Mouse (Mus musculus): ENCODE results near the gene Mcts1. TPM values are rescaled to one million over a fixed set of nuclear protein-coding genes. Genes with fewer than 3 reads are reported as not detected.

Gene Mcts1
- polyA plus RNA-seq, 1 experiment from 2014 or later, result 96.1 TPM

GRCm38 (mm10) chrX:38593180-38593889, 7.0 kb upstream of the Mcts1 start:
- ATAC-seq (ENCODE audit: insufficient number of reproducible peaks, insufficient read depth, low FRiP score, low TSS enrichment, low read depth), result no peak
- no peaks in the 10 kb centered on the region for H3K9me3 ChIP-seq
- WGBS, result 52% methylated on average over 5 of the region's 5 CpGs
- H3K9ac ChIP-seq, result no peak overlapping the region
- no peak overlapping the region for H3K4me2 ChIP-seq
- no peak overlapping the region for H3K4me3 ChIP-seq
- H3K27ac ChIP-seq, result peak overlapping the region; percentile 4; the same call in 1 of the 2 replicates
- H3K27me3 ChIP-seq, result no peaks in the 10 kb centered on the region
- H3K4me1 ChIP-seq, result no peaks in the 10 kb centered on the region
- no peaks in the 10 kb centered on the region for H3K36me3 ChIP-seq

DNA sequence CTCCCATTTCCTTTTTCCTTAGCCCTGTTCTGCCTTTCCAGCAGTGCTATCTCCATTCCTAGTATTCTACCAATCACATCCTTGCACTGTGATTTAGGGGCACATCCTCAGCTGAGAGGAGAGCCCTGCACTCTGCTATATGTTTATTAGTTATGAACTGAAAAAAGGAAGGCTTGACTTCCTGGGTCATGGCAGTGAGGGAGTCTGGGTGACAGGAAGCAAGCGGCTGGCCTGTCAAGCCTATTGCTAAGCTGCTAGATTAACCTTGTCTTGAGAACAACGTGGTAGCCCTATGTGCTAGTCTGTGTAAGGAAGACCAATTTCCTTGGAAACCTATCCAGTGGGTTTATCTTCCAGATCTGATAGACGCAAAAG, 604 bp downstream of the Mcts1 start:
- no peaks in the 10 kb centered on the region for H3K9me3 ChIP-seq
- no peaks in the 10 kb centered on the region for H3K36me3 ChIP-seq
- ATAC-seq (ENCODE audit: insufficient number of reproducible peaks, insufficient read depth, low FRiP score, low TSS enrichment, low read depth), result no peak

GRCm38 (mm10) chrX:38634801-38635637, 34.6 kb downstream of the Mcts1 start, which contains the start of gene C1galt1c1:
Gene C1galt1c1, minus strand, starts transcription at chrX:38635087.
- no peaks in the 10 kb centered on the region for H3K27me3 ChIP-seq
- H3K4me2 ChIP-seq, result peak within 1 kb of the TSS; percentile 53
- peak within 1 kb of the TSS; percentile 86 for H3K27ac ChIP-seq
- peak; percentile 99 for ATAC-seq (ENCODE audit: insufficient number of reproducible peaks, insufficient read depth, low FRiP score, low TSS enrichment, low read depth)
- H3K9ac ChIP-seq, result peak within 1 kb of the TSS; percentile 74
- 24% methylated on average over 42 of the region's 43 CpGs for WGBS
- peak within 1 kb of the TSS; percentile 54 for H3K4me3 ChIP-seq
- no peaks in the 10 kb centered on the region; the same call in 1 of the 2 replicates for H3K4me1 ChIP-seq
- H3K36me3 ChIP-seq, result no peaks in the 10 kb centered on the region
- H3K9me3 ChIP-seq, result no peaks in the 10 kb centered on the region

More for the DNA sequence above, 604 bp downstream of the Mcts1 start:
- WGBS, result 17% methylated on average over 3 of the region's 3 CpGs
- no peaks in the 10 kb centered on the region for H3K27me3 ChIP-seq
- H3K4me2 ChIP-seq, result peak overlapping the region; percentile 62
- no peaks in the 10 kb centered on the region for H3K4me1 ChIP-seq
- peak overlapping the region; percentile 52 for H3K4me3 ChIP-seq
- H3K9ac ChIP-seq, result peak overlapping the region; percentile 69
- peak overlapping the region; percentile 87 for H3K27ac ChIP-seq

DNA sequence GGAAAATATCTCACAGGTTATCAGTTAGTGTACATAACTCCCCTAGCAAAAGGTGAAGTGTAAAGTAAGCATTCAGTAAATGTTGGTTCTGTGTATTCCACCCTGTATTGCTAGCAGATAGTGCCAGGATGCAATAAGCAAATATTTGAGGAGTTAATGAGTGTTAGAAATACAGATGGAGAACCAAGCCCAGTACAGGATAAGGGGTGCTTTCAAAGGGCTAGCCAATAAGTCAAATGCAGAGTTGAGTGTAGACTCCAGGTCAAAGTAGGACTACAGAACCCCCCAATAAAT, 35.2 kb downstream of the Mcts1 start:
- H3K4me3 ChIP-seq, result peak overlapping the region; percentile 37
- no peaks in the 10 kb centered on the region for H3K36me3 ChIP-seq
- no peaks in the 10 kb centered on the region for H3K27me3 ChIP-seq
- H3K27ac ChIP-seq, result peak overlapping the region; percentile 7; the same call in 1 of the 2 replicates
- no peaks in the 10 kb centered on the region; the same call in 1 of the 2 replicates for H3K4me1 ChIP-seq
- H3K9ac ChIP-seq, result no peak overlapping the region
- no peak for ATAC-seq (ENCODE audit: insufficient number of reproducible peaks, insufficient read depth, low FRiP score, low TSS enrichment, low read depth)
- no peaks in the 10 kb centered on the region for H3K9me3 ChIP-seq
- peak overlapping the region; percentile 52 for H3K4me2 ChIP-seq

- no peak for ATAC-seq (ENCODE audit: insufficient number of reproducible peaks, insufficient read depth, low FRiP score, low TSS enrichment, low read depth)
- no peak overlapping the region for H3K27ac ChIP-seq
These were observed 41.1 kb downstream of the Mcts1 start for GRCm38 (mm10) chrX:38641435-38641834.

DNA sequence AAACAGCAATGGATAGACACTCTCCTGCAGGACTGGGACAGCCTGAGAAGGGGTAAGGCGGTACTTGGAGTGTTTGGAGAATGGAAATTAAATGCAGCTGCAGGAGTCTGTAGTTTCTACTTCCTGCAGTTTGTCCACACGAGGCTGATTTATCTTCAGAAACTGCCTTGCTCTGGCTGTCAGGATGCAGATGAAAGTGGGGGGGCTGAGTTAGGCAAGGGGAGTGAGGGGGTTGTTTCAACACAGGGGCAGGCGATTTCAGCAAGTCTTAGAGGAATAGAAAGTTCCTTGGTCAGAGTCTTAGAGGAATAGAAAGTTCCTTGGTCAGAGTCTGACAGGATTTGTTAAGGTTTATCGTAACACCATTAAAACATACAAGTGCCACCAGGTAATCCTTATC, 41.8 kb downstream of the Mcts1 start:
- H3K9ac ChIP-seq, result no peak overlapping the region
- H3K27me3 ChIP-seq, result no peaks in the 10 kb centered on the region
- no peaks in the 10 kb centered on the region for H3K36me3 ChIP-seq
- WGBS, result 47% methylated on average over 4 of the region's 4 CpGs
- H3K4me2 ChIP-seq, result no peak overlapping the region
- H3K4me1 ChIP-seq, result no peaks in the 10 kb centered on the region
- H3K27ac ChIP-seq, result no peak overlapping the region
- H3K4me3 ChIP-seq, result no peak overlapping the region
- no peak for ATAC-seq (ENCODE audit: insufficient number of reproducible peaks, insufficient read depth, low FRiP score, low TSS enrichment, low read depth)
- no peaks in the 10 kb centered on the region for H3K9me3 ChIP-seq

More at GRCm38 (mm10) chrX:38641435-38641834, 41.1 kb downstream of the Mcts1 start:
- Histone ChIP-seq H3K9me3 (no peaks in the 10 kb centered on the region), H3K4me3 (no peak overlapping the region), H3K4me2 (no peak overlapping the region), H3K27me3 (no peaks in the 10 kb centered on the region), H3K9ac (no peak overlapping the region), H3K4me1 (no peaks in the 10 kb centered on the region), H3K36me3 (no peaks in the 10 kb centered on the region)
- 49% methylated on average over 4 of the region's 4 CpGs for WGBS

- Histone ChIP-seq H3K36me3 (no peaks in the 10 kb centered on the region), H3K4me2 (0 out of 2 replicates have a peak overlapping the region, but pooled peaks have one; percentile 5), H3K27ac (no peak overlapping the region), H3K4me3 (no peak overlapping the region), H3K9ac (no peak overlapping the region), H3K9me3 (no peaks in the 10 kb centered on the region), H3K27me3 (no peaks in the 10 kb centered on the region), H3K4me1 (no peaks in the 10 kb centered on the region)
- WGBS, result 61% methylated on average over 9 of the region's 9 CpGs
- no peak for ATAC-seq (ENCODE audit: insufficient number of reproducible peaks, insufficient read depth, low FRiP score, low TSS enrichment, low read depth)
These were observed 50.1 kb downstream of the Mcts1 start for GRCm38 (mm10) chrX:38650404-38651039.

DNA sequence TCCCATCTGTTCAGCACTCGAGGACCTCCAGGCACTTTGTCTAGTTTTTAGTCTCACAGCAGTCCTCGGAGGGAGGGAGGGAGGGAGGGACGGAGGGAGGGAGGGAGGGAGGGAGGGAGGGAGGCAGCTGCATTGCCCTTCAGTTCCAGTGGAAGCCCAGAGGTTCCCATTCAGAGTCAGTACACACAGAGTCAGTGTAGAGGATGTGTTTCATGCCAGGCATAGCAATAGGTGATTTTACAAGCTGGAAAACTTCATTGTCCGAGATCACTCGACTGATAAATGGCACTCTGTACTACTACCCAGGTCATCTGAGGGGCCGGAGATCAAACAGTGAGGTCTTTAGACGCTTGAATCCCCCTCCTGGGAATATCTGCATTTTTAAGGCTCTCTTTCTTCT, 50.8 kb downstream of the Mcts1 start:
- WGBS, result 37% methylated on average over 5 of the region's 7 CpGs
- 0 out of 2 replicates have a peak overlapping the region, but pooled peaks have one; percentile 28 for H3K27ac ChIP-seq
- H3K9me3 ChIP-seq, result no peaks in the 10 kb centered on the region
- H3K4me1 ChIP-seq, result no peaks in the 10 kb centered on the region
- no peak overlapping the region for H3K4me2 ChIP-seq
- no peak for ATAC-seq (ENCODE audit: insufficient number of reproducible peaks, insufficient read depth, low FRiP score, low TSS enrichment, low read depth)
- no peaks in the 10 kb centered on the region for H3K36me3 ChIP-seq
- H3K27me3 ChIP-seq, result no peaks in the 10 kb centered on the region
- no peak overlapping the region for H3K9ac ChIP-seq
- H3K4me3 ChIP-seq, result no peak overlapping the region

GRCm38 (mm10) chrX:38653181-38653580, 52.8 kb downstream of the Mcts1 start:
- Histone ChIP-seq H3K27me3 (no peaks in the 10 kb centered on the region), H3K9ac (no peak overlapping the region), H3K4me1 (no peaks in the 10 kb centered on the region), H3K36me3 (no peaks in the 10 kb centered on the region), H3K4me3 (no peak overlapping the region), H3K9me3 (no peaks in the 10 kb centered on the region), H3K4me2 (no peak overlapping the region), H3K27ac (no peak overlapping the region)
- 69% methylated on average over 1 of the region's 1 CpGs for WGBS
- ATAC-seq (ENCODE audit: insufficient number of reproducible peaks, insufficient read depth, low FRiP score, low TSS enrichment, low read depth), result no peak

GRCm38 (mm10) chrX:38654681-38655080, 54.3 kb downstream of the Mcts1 start:
- 84% methylated on average over 5 of the region's 5 CpGs for WGBS
- ATAC-seq (ENCODE audit: insufficient number of reproducible peaks, insufficient read depth, low FRiP score, low TSS enrichment, low read depth), result no peak
- H3K9ac ChIP-seq, result no peak overlapping the region
- no peak overlapping the region for H3K4me2 ChIP-seq
- H3K36me3 ChIP-seq, result no peaks in the 10 kb centered on the region
- H3K9me3 ChIP-seq, result no peaks in the 10 kb centered on the region
- no peak overlapping the region for H3K4me3 ChIP-seq
- no peaks in the 10 kb centered on the region for H3K4me1 ChIP-seq
- H3K27ac ChIP-seq, result no peak overlapping the region
- no peaks in the 10 kb centered on the region for H3K27me3 ChIP-seq

- WGBS, result 75% methylated on average over 4 of the region's 4 CpGs
- Histone ChIP-seq H3K27ac (no peak overlapping the region), H3K9me3 (no peaks in the 10 kb centered on the region), H3K9ac (no peak overlapping the region), H3K4me2 (no peak overlapping the region), H3K36me3 (no peaks in the 10 kb centered on the region), H3K4me3 (no peak overlapping the region), H3K4me1 (no peaks in the 10 kb centered on the region), H3K27me3 (no peaks in the 10 kb centered on the region)
- no peak for ATAC-seq (ENCODE audit: insufficient number of reproducible peaks, insufficient read depth, low FRiP score, low TSS enrichment, low read depth)
These were observed 56.0 kb downstream of the Mcts1 start for GRCm38 (mm10) chrX:38656206-38656883.
